Mouse (Mus musculus): ENCODE results near the gene Nup50.

DNA sequence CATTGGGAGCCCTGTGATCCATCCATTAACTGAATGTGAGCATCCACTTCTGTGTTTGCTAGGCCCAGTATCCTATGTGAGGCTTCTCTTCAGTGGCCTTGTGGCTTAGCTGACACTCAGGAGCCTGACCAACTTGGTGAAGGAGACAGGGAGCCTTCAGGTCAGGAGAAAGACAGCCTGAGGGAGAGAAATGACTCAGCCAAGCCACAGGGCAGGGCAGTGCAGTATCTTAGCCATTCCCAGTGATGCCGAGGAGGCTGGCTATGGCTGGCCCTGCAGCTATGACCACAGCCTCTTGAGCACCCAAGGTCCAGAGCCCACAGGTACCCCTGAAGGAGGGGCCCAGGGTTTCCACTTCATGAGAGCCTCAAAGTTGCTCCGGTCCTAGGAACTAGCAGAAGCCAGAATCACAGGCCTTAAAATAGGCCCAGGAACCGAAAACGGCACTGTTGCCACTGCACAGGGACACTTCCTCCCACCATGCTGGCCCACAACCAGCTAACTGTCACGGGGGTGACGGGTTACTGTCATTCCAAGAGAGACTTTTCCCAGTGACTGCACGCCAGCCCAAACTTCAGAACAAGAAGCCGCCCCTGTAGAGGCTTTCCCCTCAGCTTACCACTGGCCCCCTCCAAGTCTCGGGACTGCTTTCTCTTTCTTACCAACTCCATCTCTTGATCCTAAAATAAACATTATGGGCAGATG, 58.5 kb downstream of the Nup50 start:
- TF ChIP-seq POLR2A (IDR thresholded peaks at IDR 0.05; ENCODE audit: borderline replicate concordance, insufficient read depth, low read length) (no peak), CTCF (IDR thresholded peaks at IDR 0.05; ENCODE audit: borderline replicate concordance, insufficient read depth, low read depth, low read length) (no peak)
